Mouse (Mus musculus) kidney, adult 18-20 months (tissue): Measurements from ENCODE around the gene Cemip.

Source experiments
- DNase-seq: peaks from one replicate; pipeline ENCODE4 v3.0.0; 2021

Gene Cemip

GRCm38 (mm10) chr7:83952511-83952910, 133.8 kb downstream of the Cemip start:
- DNase-seq, result no peak

GRCm38 (mm10) chr7:83951327-83951726, 135.0 kb downstream of the Cemip start:
- no peak for DNase-seq

- no peak for DNase-seq
Observed at GRCm38 (mm10) chr7:83949662-83950061, 136.6 kb downstream of the Cemip start.

GRCm38 (mm10) chr7:83948743-83949142, 137.6 kb downstream of the Cemip start:
- DNase-seq, result no peak

- no peak for DNase-seq
Observed at GRCm38 (mm10) chr7:83941701-83942101, 144.6 kb downstream of the Cemip start.

- no peak for DNase-seq
Observed at GRCm38 (mm10) chr7:83940136-83940535, 146.2 kb downstream of the Cemip start.

- DNase-seq, result no peak
Observed at GRCm38 (mm10) chr7:83939017-83939721, 147.1 kb downstream of the Cemip start.

- DNase-seq, result no peak
Observed at GRCm38 (mm10) chr7:83921637-83922036, 164.7 kb downstream of the Cemip start.

- no peak for DNase-seq
Observed at GRCm38 (mm10) chr7:83920241-83920640, 166.1 kb downstream of the Cemip start.

GRCm38 (mm10) chr7:83914566-83914965, 171.7 kb downstream of the Cemip start:
- peak; percentile 81 for DNase-seq

- DNase-seq, result no peak
Observed at GRCm38 (mm10) chr7:83913995-83914394, 172.3 kb downstream of the Cemip start.

GRCm38 (mm10) chr7:83913405-83913932, 172.8 kb downstream of the Cemip start:
- no peak for DNase-seq

GRCm38 (mm10) chr7:83911909-83912308, 174.4 kb downstream of the Cemip start:
- DNase-seq, result no peak

GRCm38 (mm10) chr7:83904831-83905230, 181.5 kb downstream of the Cemip start:
- DNase-seq, result no peak

- DNase-seq, result no peak
Observed at GRCm38 (mm10) chr7:83902296-83903145, 183.8 kb downstream of the Cemip start.

- no peak for DNase-seq
Observed at GRCm38 (mm10) chr7:83901425-83901824, 184.9 kb downstream of the Cemip start.

GRCm38 (mm10) chr7:83900519-83900918, 185.8 kb downstream of the Cemip start:
- no peak for DNase-seq

GRCm38 (mm10) chr7:83898267-83898666, 188.0 kb downstream of the Cemip start:
- DNase-seq, result no peak

- no peak for DNase-seq
Observed at GRCm38 (mm10) chr7:83896077-83896740, 190.1 kb downstream of the Cemip start.

GRCm38 (mm10) chr7:83894348-83894747, 192.0 kb downstream of the Cemip start:
- no peak for DNase-seq

GRCm38 (mm10) chr7:83892333-83892669, 194.0 kb downstream of the Cemip start:
- DNase-seq, result no peak

GRCm38 (mm10) chr7:83891433-83892332, 194.6 kb downstream of the Cemip start:
- DNase-seq, result peak; percentile 100
